Mouse (Mus musculus): Measurements from ENCODE around the gene Uqcrh.

DNA sequence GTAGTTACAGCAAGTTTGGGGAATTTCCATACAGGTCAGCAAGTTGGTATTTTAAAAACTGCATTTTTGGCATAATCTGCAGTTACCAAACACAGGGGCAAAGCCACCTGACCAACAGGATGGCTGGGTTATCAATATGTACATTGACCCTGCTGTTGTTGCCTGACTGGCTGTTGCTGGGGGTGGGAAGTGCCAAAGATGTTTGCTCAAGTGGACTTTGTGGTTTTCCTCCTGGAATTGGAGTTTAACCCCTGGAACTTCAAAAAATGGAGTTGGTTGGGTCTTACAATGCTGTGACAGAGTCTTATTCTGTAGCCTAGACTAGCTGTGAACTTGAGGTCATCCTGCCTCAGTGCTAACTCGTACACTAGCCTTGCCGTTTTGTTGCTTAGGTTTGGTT, 34.4 kb downstream of the Uqcrh start:
- no peak for TF ChIP-seq POLR2A (IDR thresholded peaks at IDR 0.05; ENCODE audit: borderline replicate concordance, low read depth, low read length)
- TF ChIP-seq CTCF (IDR thresholded peaks at IDR 0.05; ENCODE audit: low read depth, low read length): no peak

All from bone marrow macrophage, adult 2 months (primary cell).